Mouse (Mus musculus): ENCODE measurements around the gene Mpg.
A peak's percentile ranks its signal among the peaks of the same experiment; 100 is the strongest.

Gene Mpg

GRCm38 (mm10) chr11:32253121-32253520 lies 26.8 kb downstream of the Mpg start:
- DNase-seq (ENCODE audit: extremely low read depth, insufficient read length, low spot score), result no peak

GRCm38 (mm10) chr11:32256146-32256545 lies 29.8 kb downstream of the Mpg start:
- no peak for DNase-seq (ENCODE audit: extremely low read depth, insufficient read length, low spot score)

GRCm38 (mm10) chr11:32256566-32256965 lies 30.3 kb downstream of the Mpg start:
- DNase-seq (ENCODE audit: extremely low read depth, insufficient read length, low spot score), result no peak

GRCm38 (mm10) chr11:32262674-32263415 lies 36.5 kb downstream of the Mpg start:
- no peak for DNase-seq (ENCODE audit: extremely low read depth, insufficient read length, low spot score)

- DNase-seq (ENCODE audit: extremely low read depth, insufficient read length, low spot score), result no peak
These were observed 38.9 kb downstream of the Mpg start for GRCm38 (mm10) chr11:32265117-32265738.

GRCm38 (mm10) chr11:32266194-32266593 lies 39.9 kb downstream of the Mpg start:
- no peak for DNase-seq (ENCODE audit: extremely low read depth, insufficient read length, low spot score)

- no peak for DNase-seq (ENCODE audit: extremely low read depth, insufficient read length, low spot score)
These were observed 40.5 kb downstream of the Mpg start for GRCm38 (mm10) chr11:32266776-32267175.

GRCm38 (mm10) chr11:32267188-32267884 lies 41.0 kb downstream of the Mpg start, which contains the start of gene Nprl3:
Gene Nprl3 (minus strand): TSS chr11:32267707.
- DNase-seq (ENCODE audit: extremely low read depth, insufficient read length, low spot score), result peak; percentile 95

- DNase-seq (ENCODE audit: extremely low read depth, insufficient read length, low spot score), result peak; percentile 32
These were observed 41.7 kb downstream of the Mpg start for GRCm38 (mm10) chr11:32267964-32268363.

- no peak for DNase-seq (ENCODE audit: extremely low read depth, insufficient read length, low spot score)
These were observed 42.6 kb downstream of the Mpg start for GRCm38 (mm10) chr11:32268952-32269351.

- DNase-seq (ENCODE audit: extremely low read depth, insufficient read length, low spot score), result peak; percentile 27
These were observed 44.9 kb downstream of the Mpg start for GRCm38 (mm10) chr11:32271178-32271577.

GRCm38 (mm10) chr11:32276347-32276746 lies 50.0 kb downstream of the Mpg start, which contains the start of gene Hba-x:
Gene Hba-x (plus strand): TSS chr11:32276400.
- no peak for DNase-seq (ENCODE audit: extremely low read depth, insufficient read length, low spot score)

- no peak for DNase-seq (ENCODE audit: extremely low read depth, insufficient read length, low spot score)
These were observed 51.6 kb downstream of the Mpg start for GRCm38 (mm10) chr11:32277736-32278457.

GRCm38 (mm10) chr11:32278458-32278957 lies 52.2 kb downstream of the Mpg start:
- DNase-seq (ENCODE audit: extremely low read depth, insufficient read length, low spot score), result no peak

- DNase-seq (ENCODE audit: extremely low read depth, insufficient read length, low spot score), result no peak
These were observed 54.3 kb downstream of the Mpg start for GRCm38 (mm10) chr11:32280646-32281045.

- no peak for DNase-seq (ENCODE audit: extremely low read depth, insufficient read length, low spot score)
These were observed 55.3 kb downstream of the Mpg start for GRCm38 (mm10) chr11:32281416-32282144.

Data from 3134 (cell line).